Mouse (Mus musculus): ENCODE measurements around the gene Pnp.

- no peak for TF ChIP-seq CTCF (IDR thresholded peaks at IDR 0.05; ENCODE audit: extremely low read depth, insufficient read length, insufficient replicate concordance, low read depth, low read length)
- no peak for TF ChIP-seq POLR2A (IDR thresholded peaks at IDR 0.05; ENCODE audit: low read depth, low read length)
These were observed 48.7 kb downstream of the Pnp start for GRCm38 (mm10) chr14:50979631-50980030.
